ENCODE assay signal across 18 mouse cellular contexts in genomic region chr1:151311379-151311778, GRCm38 (mm10).
"Had no signal": no experiment of that assay in that cellular context is flagged by ENCODE, and none has a peak within 500 bp of the region (broad histone marks: within the 10 kb centered on the region; RNA-seq: fewer than 3 reads in every experiment).

No protein-coding gene starts in this region.

- H3K9me3 ChIP-seq: liver, embryonic 13.5 days; liver, embryonic 15.5 days; lung, embryonic 15.5 days; megakaryocyte, embryonic 14.5 days; neural tube, embryonic 12.5 days; stomach, embryonic 15.5 days had no signal

- ATAC-seq: liver, postnatal 0 days; lung, postnatal 0 days; midbrain, embryonic 16.5 days had no signal

- H3K4me2 ChIP-seq: liver, embryonic 13.5 days; liver, embryonic 15.5 days; lung, embryonic 15.5 days; neural tube, embryonic 12.5 days; stomach, embryonic 15.5 days had no signal

- H3K27ac ChIP-seq: liver, embryonic 13.5 days; liver, embryonic 15.5 days; lung, embryonic 15.5 days; macrophage; neural tube, embryonic 12.5 days; stomach, embryonic 15.5 days; stomach, postnatal 0 days had no signal

- H3K9ac ChIP-seq: liver, embryonic 13.5 days; liver, embryonic 15.5 days; liver, postnatal 0 days; lung, embryonic 15.5 days; neural tube, embryonic 12.5 days; stomach, embryonic 15.5 days had no signal

- H3K4me1 ChIP-seq: liver, embryonic 13.5 days; lung, embryonic 15.5 days; neural tube, embryonic 12.5 days; stomach, embryonic 15.5 days had no signal

- H3K27me3 ChIP-seq: liver, embryonic 13.5 days; liver, embryonic 15.5 days; lung, embryonic 15.5 days; neural tube, embryonic 12.5 days; stomach, embryonic 15.5 days had no signal

- DNase-seq: liver, embryonic 13.5 days; liver, postnatal 0 days; lung, adult 2 months; lung, postnatal 14 days; lung, postnatal 36 days; right cerebral cortex, postnatal 14 days; thymus, adult 2 months; thymus, postnatal 25 days; thymus, postnatal 4 days had no signal

- H3K36me3 ChIP-seq: liver, embryonic 13.5 days; liver, embryonic 15.5 days; lung, embryonic 15.5 days; neural tube, embryonic 12.5 days; stomach, embryonic 15.5 days had no signal

- H3K4me3 ChIP-seq: liver, embryonic 13.5 days; liver, embryonic 15.5 days; lung, embryonic 15.5 days; megakaryocyte, embryonic 14.5 days; neural tube, embryonic 12.5 days; stomach, embryonic 15.5 days had no signal
